Comparison of ENCODE assay signal across 12 mouse cellular contexts in the genomic region with DNA sequence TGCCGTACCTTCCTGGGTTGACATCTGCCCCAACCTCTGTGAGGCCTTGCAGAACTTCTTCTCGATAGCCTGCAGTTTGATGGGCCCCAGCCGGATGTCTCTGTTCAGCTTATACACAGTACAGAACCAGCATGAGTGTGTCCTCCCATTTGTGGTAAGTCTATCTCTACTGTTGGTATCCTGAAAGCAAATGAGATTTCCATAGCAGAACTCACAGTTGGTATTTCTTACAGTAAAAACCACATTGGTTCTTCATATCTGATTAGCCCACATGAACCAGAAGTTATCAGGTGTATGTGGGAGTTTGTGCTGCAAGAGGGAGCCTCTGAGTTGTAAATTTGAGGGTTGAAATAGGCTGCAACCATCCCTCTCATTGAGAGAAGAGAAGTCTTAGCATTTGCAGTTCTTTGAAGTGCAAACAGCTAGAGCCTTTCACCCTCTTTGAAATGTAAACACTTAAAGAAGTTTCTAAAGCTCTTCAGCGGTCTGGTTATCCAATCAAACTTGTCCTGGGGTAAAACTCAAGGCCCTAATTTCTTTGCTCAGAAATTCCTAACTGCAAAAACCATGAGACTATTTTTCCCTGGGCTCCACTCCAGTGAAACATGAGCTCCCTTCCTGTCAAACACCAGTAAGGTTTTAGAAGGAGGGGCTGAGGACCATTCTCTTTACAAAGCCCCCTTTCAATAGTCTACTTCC. TPM values are rescaled to one million over a fixed set of nuclear protein-coding genes. Genes with fewer than 3 reads are reported as not detected.
DNase-seq lines count a peak whose midpoint lies in the region; ATAC-seq lines count a peak whose summit lies in the region.
"Had no signal": no experiment of that assay in that cellular context is flagged by ENCODE, and none has a peak within 500 bp of the region (broad histone marks: within the 10 kb centered on the region; RNA-seq: fewer than 3 reads in every experiment).

No protein-coding gene starts in this region.

- H3K9me3 ChIP-seq in kidney, embryonic 14.5 days (ENCODE audit: control insufficient read depth, low read length), result no peaks in the 10 kb centered on the region
- no peaks in the 10 kb centered on the region for H3K9me3 ChIP-seq in embryonic facial prominence, embryonic 13.5 days

- no peaks in the 10 kb centered on the region for H3K36me3 ChIP-seq in kidney, embryonic 14.5 days (ENCODE audit: control insufficient read depth, insufficient read depth, low read length)
- H3K36me3 ChIP-seq in embryonic facial prominence, embryonic 13.5 days, result no peaks in the 10 kb centered on the region

- no peak overlapping the region for H3K4me2 ChIP-seq in kidney, embryonic 14.5 days (replicated peaks; ENCODE audit: low read depth, low read length)
- 0 out of 2 replicates have a peak overlapping the region, but pooled peaks have one; percentile 12 for H3K4me2 ChIP-seq in embryonic facial prominence, embryonic 13.5 days

- H3K27ac ChIP-seq in kidney, embryonic 14.5 days (ENCODE audit: low read depth, low read length), result peak overlapping the region; percentile 43; the same call in 1 of the 2 replicates
- peak overlapping the region; percentile 74 for H3K27ac ChIP-seq in embryonic facial prominence, embryonic 13.5 days

- WGBS in kidney, embryonic 14.5 days, result 33% methylated on average over 4 of the region's 4 CpGs
- WGBS in embryonic facial prominence, embryonic 13.5 days, result 57% methylated on average over 4 of the region's 4 CpGs

- no peaks in the 10 kb centered on the region for H3K27me3 ChIP-seq in kidney, embryonic 14.5 days (ENCODE audit: control insufficient read depth, insufficient read depth, low read length)
- no peaks in the 10 kb centered on the region for H3K27me3 ChIP-seq in embryonic facial prominence, embryonic 13.5 days

- no peaks in the 10 kb centered on the region for H3K4me1 ChIP-seq in kidney, embryonic 14.5 days (ENCODE audit: control insufficient read depth, insufficient read depth, low read length)
- peaks cover 13% of the 10 kb centered on the region for H3K4me1 ChIP-seq in embryonic facial prominence, embryonic 13.5 days

- no peak overlapping the region for H3K9ac ChIP-seq in kidney, embryonic 14.5 days (ENCODE audit: low read depth, low read length)
- H3K9ac ChIP-seq in embryonic facial prominence, embryonic 13.5 days, result no peak overlapping the region

- no peak overlapping the region for H3K4me3 ChIP-seq in kidney, embryonic 14.5 days (ENCODE audit: low read length)
- no peak overlapping the region for H3K4me3 ChIP-seq in embryonic facial prominence, embryonic 13.5 days

- ATAC-seq in kidney, embryonic 14.5 days (ENCODE audit: low FRiP score, low TSS enrichment), result no peak
- peak; percentile 74; the same call in 1 of the 2 replicates for ATAC-seq in embryonic facial prominence, embryonic 13.5 days (ENCODE audit: insufficient number of reproducible peaks, insufficient read depth, low FRiP score, low TSS enrichment, low read depth)

- DNase-seq in kidney, adult 11 months, result no peak
- DNase-seq in ES-CJ7 (ENCODE audit: low read depth, low spot score), result peak; percentile 59
- DNase-seq in lung, postnatal 10 days, result peak; percentile 51
- no peak for DNase-seq in cerebellum, postnatal 4 days (ENCODE audit: low spot score in 2 of 2)
- no peak for DNase-seq in B cell, adult 2 months
- no peak for DNase-seq in adrenal gland, adult 18-20 months (ENCODE audit: low spot score in 2 of 2)
- DNase-seq: cerebellum, adult 18-20 months; midbrain, embryonic 14.5 days had no signal

RNA-seq across cellular contexts. Expression of a gene that starts 10.0 kb away (rescaled TPM):
- polyA plus RNA-seq in kidney, embryonic 14.5 days (2014; fragmentation: Nextera tagmentation; extraction: Ambion mirVana), result 0.28 and 0.77 TPM in 2 replicates
- 0.25 and 0.88 TPM in 2 replicates for polyA plus RNA-seq in embryonic facial prominence, embryonic 13.5 days (2015; fragmentation: Nextera tagmentation; extraction: Ambion mirVana)
- not detected for total RNA-seq in adrenal gland, adult 18-20 months (2021)
- total RNA-seq: liver, adult 2 months had no signal

RNA-seq across cellular contexts. Expression of a gene that starts 17.1 kb away (rescaled TPM):
- polyA plus RNA-seq in kidney, embryonic 14.5 days (2014; fragmentation: Nextera tagmentation; extraction: Ambion mirVana), result 0.57 and 0.87 TPM in 2 replicates
- 6.5 and 7.2 TPM in 2 replicates for polyA plus RNA-seq in embryonic facial prominence, embryonic 13.5 days (2015; fragmentation: Nextera tagmentation; extraction: Ambion mirVana)
- under 1 TPM; 0.74 to 0.76 TPM for total RNA-seq in adrenal gland, adult 18-20 months (2021)
- total RNA-seq: liver, adult 2 months had no signal
- polyA plus RNA-seq: heart, embryonic 14.5 days; liver, adult 2 months had no signal

Comparison
In these comparisons a context has a peak if more than half of its experiments do, and no peak if none do; other contexts are left out.
1. DNase-seq: peak in ES-CJ7 (single experiment) and lung, postnatal 10 days (single experiment); none in kidney, adult 11 months (single experiment), cerebellum, postnatal 4 days (0 of 2), B cell, adult 2 months (0 of 2) and adrenal gland, adult 18-20 months (0 of 2).